Mouse (Mus musculus): ENCODE measurements around the gene Tent4a. TPM values are rescaled to one million over a fixed set of nuclear protein-coding genes. Genes with fewer than 3 reads are reported as not detected.

Tent4a gene
- total RNA-seq, 2 experiments from 2014 or later, result 40.2 to 43.4 TPM

DNA sequence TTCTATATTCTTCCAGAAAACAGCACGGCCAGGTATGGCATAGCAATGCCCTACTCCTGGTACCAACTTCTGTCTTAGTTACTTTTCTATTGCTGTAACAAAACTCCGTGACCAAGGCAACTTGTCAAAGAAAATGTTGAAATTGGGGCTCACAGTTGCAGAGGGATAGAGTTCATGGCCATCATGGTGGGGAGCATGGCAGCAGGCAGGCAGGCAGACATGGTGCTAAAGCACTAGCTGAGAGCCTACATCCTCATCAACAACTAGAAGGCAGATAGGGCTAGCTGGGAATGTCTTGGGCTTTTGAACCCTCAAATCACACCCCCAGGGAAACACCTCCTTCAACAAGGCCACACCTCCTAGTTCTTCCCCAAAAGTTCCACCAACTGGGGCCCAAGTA lies 16.4 kb upstream of the Tent4a start:
- intact Hi-C loops (cut with DNase I), result loop anchor here (5.0 kb wide), 1 partner anchor 61 kb away; the partner anchor contains the start of gene Srd5a1
- no peak for DNase-seq (ENCODE audit: low spot score in 2 of 2)

- no peak for DNase-seq (ENCODE audit: low spot score in 2 of 2)
- intact Hi-C loops (cut with DNase I), result loop anchor here (5.0 kb wide), 1 partner anchor 62 kb away; the partner anchor contains the start of gene Srd5a1
Measured at GRCm38 (mm10) chr13:69549980-69550379, 15.6 kb upstream of the Tent4a start.

- intact Hi-C loops (cut with DNase I), result no loop called here
- peak in 1 of 2 experiments; percentile 2 for DNase-seq (ENCODE audit: low spot score in 2 of 2)
Measured at GRCm38 (mm10) chr13:69547488-69548180, 13.2 kb upstream of the Tent4a start.

DNA sequence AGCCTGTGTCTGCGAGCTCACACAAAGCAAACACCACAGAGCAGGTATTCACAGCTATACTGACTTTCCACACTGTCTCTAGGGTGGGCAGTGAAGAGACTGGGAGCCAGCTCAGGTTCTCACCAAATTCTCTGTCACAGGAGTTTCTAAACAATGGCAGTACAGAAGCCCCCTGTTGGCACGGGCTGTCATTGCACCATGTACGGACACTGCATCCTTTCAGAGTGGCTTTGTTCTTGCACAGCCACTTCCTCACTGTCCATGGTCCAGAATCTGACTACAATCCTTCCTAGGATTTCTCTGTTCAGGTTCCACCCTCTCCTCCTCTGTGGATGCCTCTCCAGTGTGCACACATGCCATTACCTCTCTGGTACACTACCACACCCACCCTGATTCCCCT lies 10.6 kb upstream of the Tent4a start:
- intact Hi-C loops (cut with DNase I), result no loop called here
- no peak for DNase-seq (ENCODE audit: low spot score in 2 of 2)

GRCm38 (mm10) chr13:69543595-69543994 lies 9.2 kb upstream of the Tent4a start:
- DNase-seq (ENCODE audit: low spot score in 2 of 2), result no peak
- intact Hi-C loops (cut with DNase I), result no loop called here

GRCm38 (mm10) chr13:69542571-69543352 lies 8.3 kb upstream of the Tent4a start:
- intact Hi-C loops (cut with DNase I), result no loop called here
- no peak for DNase-seq (ENCODE audit: low spot score in 2 of 2)

DNA sequence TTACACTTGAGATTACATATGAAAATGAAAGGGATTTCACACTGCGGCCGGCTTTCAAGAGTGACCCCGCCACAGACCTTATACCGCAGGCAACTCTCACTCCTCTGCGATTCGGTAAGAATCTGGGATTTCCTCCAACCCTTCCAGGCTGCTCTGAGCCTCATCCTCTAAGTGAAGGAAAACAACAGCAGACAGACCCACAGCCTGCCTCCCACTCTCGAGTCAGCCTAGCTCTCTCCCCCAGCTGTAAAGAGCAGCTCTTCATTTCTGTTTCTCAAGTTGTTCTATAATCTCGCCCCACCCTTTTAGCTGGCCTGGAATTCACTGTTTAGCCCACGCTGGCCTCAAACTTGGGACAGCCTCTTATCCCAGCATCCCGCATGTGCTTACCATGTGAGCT lies 7.4 kb upstream of the Tent4a start:
- intact Hi-C loops (cut with DNase I), result no loop called here
- peak; percentile 61 to 62 for DNase-seq (ENCODE audit: low spot score in 2 of 2)

GRCm38 (mm10) chr13:69541209-69541608 lies 6.8 kb upstream of the Tent4a start:
- no peak for DNase-seq (ENCODE audit: low spot score in 2 of 2)
- intact Hi-C loops (cut with DNase I), result no loop called here

DNA sequence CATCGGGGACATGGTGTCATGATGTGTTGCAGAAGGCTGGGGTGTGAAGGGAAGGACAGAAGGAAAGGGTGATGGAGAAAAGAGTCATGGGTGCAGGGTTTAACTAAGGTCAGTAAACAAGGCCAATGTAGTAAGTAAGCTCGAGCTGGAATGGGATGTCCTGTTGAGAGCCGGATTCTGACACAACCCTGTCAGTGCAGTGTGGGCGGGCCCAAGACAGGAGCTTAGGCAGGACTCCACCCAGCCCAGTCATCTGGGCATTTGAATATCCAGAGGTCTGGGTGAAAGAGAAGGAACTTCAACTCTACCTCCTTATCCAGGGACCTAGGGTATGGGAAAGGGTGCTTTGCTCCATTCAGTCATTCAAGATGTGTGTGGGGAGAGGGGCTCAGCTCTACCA lies 3.9 kb upstream of the Tent4a start:
- no peak for DNase-seq (ENCODE audit: low spot score in 2 of 2)
- intact Hi-C loops (cut with DNase I), result loop anchor here (5.0 kb wide), 1 partner anchor 74 kb away; the partner anchor contains the start of gene Srd5a1

- intact Hi-C loops (cut with DNase I), result loop anchor here (5.0 kb wide), 1 partner anchor 75 kb away; the partner anchor contains the start of gene Srd5a1
- no peak for DNase-seq (ENCODE audit: low spot score in 2 of 2)
Measured at GRCm38 (mm10) chr13:69537366-69537765, 2.9 kb upstream of the Tent4a start.

- DNase-seq (ENCODE audit: low spot score in 2 of 2), result no peak
- intact Hi-C loops (cut with DNase I), result loop anchor here (5.0 kb wide), 1 partner anchor 76 kb away; the partner anchor contains the start of gene Srd5a1
Measured at GRCm38 (mm10) chr13:69536021-69536420, 1.6 kb upstream of the Tent4a start.

DNA sequence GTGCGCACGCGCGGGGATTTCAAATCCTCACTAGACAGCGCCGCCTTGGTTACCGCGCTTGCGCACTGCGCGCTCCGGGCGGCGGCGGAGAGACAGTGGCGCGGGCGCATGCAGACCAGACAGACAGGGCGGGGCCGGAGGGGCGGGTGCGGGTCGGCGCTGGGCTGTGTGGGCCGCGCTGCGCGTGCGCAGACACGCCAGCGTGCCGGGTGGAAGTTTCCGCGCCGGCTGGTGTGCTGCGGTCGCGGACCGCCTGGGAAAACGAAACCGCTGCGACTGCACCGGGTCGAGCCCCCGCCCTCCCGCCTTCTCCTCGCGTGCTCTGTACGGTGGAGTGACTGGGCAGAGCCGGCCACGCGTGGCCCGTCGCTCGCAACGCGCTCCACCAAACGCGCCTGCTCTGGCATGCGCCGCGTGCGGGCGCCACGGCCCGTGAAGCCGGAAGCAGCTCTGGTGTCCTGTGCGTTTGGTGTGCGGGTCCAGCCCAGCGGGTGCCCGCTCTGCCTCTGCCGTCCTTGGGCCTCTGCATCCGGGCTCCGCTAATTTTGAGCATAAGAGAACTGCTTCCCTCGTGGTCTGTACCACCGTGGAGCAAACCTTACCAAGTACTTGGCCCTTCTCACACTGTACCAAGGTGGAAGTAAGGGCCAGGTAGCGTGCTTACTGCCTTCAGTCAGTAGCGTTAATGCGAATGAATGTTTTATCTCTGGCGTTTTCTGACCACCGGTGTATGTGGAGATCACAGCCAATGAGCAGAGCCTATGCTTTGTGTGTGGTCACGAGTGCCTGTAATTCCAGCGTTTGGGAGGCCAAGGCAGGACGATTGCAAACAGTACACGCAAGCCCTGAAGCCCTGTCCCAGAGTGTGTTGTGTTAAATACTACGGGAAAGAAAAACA lies 486 bp upstream of the Tent4a start:
- intact Hi-C loops (cut with DNase I), result loop anchor here (5.0 kb wide), 1 partner anchor 77 kb away; the partner anchor contains the start of gene Srd5a1
- peak; percentile 97 to 99 for DNase-seq (ENCODE audit: low spot score in 2 of 2)

DNA sequence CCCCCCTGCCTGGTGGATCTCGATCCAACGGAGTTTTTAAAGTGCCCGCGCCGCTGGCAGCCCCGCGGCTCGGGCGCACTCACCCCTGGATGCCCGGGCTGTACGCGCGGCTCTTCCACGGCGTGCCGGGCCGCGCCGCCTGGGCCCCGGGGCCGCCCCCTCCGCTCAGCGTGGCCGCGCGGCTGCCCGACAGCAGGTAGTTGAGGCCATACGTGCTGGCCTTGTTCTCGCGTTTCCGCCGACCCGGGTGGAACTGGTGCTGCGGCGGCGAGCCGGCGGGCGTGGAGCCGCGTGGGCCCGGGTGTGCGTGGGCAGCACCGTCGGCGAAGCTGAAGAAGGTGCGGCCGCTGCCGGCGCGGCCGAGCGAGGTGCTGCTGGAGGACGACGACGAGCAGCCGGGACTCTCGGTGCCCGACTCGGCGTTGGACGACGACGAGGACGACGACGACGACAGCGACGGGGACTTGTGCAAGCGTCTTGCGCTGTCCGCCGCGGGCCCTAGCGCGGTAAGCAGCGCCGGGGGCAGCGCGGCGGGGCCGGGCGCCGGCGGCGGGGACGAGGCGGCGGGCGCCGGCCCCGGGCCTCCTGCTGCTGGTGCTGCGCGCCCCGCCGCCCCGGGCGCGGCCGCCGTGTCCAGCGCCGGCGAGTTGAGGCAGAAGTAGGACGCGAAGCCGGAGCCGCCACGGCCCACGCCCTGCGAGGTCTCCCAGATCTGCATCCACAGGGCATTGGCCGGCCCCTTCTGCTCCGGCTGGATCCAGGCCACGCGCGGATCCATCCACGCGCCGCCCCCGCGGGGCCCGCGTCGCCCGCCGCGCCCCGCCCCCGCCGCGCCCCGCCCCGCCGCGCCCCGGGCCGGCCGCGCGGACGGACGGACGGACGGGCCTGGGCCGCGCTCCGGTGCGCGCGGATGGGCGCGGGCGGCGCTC lies 748 bp downstream of the Tent4a start, which contains the start of gene Nsun2:
Gene Nsun2 (plus strand): TSS at position 342 of the 929 bp plus-strand sequence.
- intact Hi-C loops (cut with DNase I), result no loop called here

DNA sequence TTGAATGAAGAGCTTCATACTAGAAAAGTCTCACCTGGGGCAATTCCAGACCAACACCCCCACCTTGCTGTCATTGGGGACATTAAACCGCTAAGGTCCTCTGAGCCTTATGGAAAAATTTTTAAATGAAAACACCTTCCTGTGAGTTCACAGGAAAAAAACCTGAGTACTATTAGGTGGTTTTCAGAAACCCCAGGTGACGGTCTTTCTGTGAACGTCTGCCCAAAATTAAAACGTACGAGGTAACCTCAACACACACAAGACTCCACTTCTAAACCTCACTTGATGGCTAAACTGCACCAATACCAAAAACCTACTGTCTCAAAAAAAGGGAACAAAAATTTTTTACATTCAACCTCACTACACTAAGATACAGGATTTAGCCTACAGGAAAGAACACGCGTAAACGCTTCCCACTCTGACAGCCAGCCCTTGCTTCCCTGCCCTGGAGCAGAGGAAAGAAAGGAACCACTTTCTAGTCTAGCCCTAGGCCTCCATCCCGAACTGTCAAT lies 1.5 kb downstream of the Tent4a start:
- intact Hi-C loops (cut with DNase I), result no loop called here

More for the DNA sequence above, 748 bp downstream of the Tent4a start, which contains the start of gene Nsun2:
- DNase-seq (ENCODE audit: low spot score in 2 of 2), result peak; percentile 67 to 70

GRCm38 (mm10) chr13:69532101-69532892 lies 2.1 kb downstream of the Tent4a start:
- DNase-seq (ENCODE audit: low spot score in 2 of 2), result no peak
- intact Hi-C loops (cut with DNase I), result no loop called here

More for the DNA sequence above, 1.5 kb downstream of the Tent4a start:
- no peak for DNase-seq (ENCODE audit: low spot score in 2 of 2)

DNA sequence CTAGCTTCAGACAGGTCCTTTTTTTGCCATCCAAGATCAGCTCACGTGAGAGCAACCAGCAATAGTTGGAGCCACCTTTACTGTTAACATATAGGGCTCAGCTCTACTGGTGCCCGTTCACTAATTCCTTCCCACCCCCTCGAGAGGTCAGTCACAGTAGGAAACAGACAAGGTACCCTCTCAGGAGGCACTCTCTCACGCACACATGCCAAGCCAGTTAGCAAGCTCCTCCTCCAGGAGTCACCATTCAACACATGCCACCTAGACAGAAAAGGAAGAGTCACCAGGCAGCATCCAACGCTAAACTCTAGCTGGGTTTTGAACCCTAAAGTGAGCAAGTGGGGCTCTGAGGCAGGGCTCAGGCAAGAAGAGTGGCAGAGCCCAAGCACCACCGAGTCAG lies 3.0 kb downstream of the Tent4a start:
- intact Hi-C loops (cut with DNase I), result no loop called here

DNA sequence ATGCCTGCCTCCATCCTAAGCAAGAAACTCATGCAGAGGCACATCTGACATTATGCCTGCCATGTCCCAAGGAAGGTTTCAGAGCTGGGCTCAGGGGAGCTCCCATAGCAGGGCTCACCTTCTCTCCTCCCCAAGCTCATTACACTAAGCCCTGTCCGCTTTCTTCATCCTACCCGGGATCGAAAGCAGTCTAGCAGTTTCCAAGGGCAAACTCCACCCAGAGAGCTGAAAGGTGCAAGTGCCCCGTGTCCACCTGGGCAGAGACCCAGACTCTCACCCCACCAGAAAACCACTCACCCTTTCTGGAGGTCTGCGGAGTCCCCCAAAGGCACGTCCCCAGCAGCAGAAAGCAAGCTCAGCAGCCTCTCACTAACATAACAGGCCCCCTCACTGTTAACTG lies 3.5 kb downstream of the Tent4a start:
- no peak for DNase-seq (ENCODE audit: low spot score in 2 of 2)
- intact Hi-C loops (cut with DNase I), result no loop called here

More for the DNA sequence above, 3.0 kb downstream of the Tent4a start:
- no peak for DNase-seq (ENCODE audit: low spot score in 2 of 2)
